Mouse (Mus musculus) MEL (cell line): ENCODE results near the gene Ugt1a1.

Source experiments
- CTCF ChIP-seq, 3 experiments: IDR thresholded peaks in 2 of 3; conservative IDR thresholded peaks in 1 of 3; 2 replicates each; pipeline ENCODE4 v1.5.1; 2011 to 2012; ENCODE audit warnings: low read length in 3 of 3, low read depth in 2 of 3, mild to moderate bottlenecking in 2 of 3, improper control_type of control experiment in 1 of 3, inconsistent platforms in 1 of 3, mixed read lengths in 1 of 3, moderate library complexity in 1 of 3; ENCODE audit not compliant: control insufficient read depth in 1 of 3, insufficient read depth in 1 of 3, poor library complexity in 1 of 3, severe bottlenecking in 1 of 3
- GATA1 ChIP-seq: IDR thresholded peaks from 2 replicates; pipeline ENCODE4 v1.6.1; 2011; ENCODE audit warnings: low read depth, low read length, improper control_type of control experiment
- MXI1 ChIP-seq: IDR thresholded peaks from 2 replicates; pipeline ENCODE4 v1.6.1; 2011; ENCODE audit warnings: mild to moderate bottlenecking, low read depth, low read length, improper control_type of control experiment
- POLR2A ChIP-seq, 2 experiments: IDR thresholded peaks; 2 replicates each; pipeline ENCODE4 v1.6.1; 2011 to 2012; ENCODE audit warnings: low read length in 2 of 2, mild to moderate bottlenecking in 2 of 2, control low read depth in 1 of 2, improper control_type of control experiment in 1 of 2, low read depth in 1 of 2, moderate library complexity in 1 of 2; ENCODE audit not compliant: control insufficient read depth in 1 of 2, insufficient read depth in 1 of 2, poor library complexity in 1 of 2
- RAD21 ChIP-seq: IDR thresholded peaks from 2 replicates; pipeline ENCODE4 v1.6.1; 2011; ENCODE audit warnings: mild to moderate bottlenecking, low read depth, low read length, improper control_type of control experiment
- TAL1 ChIP-seq: IDR thresholded peaks from 2 replicates; pipeline ENCODE4 v1.6.1; 2012; ENCODE audit warnings: mild to moderate bottlenecking, inconsistent platforms, low read length, moderate library complexity, mixed read lengths
- UBTF ChIP-seq: IDR thresholded peaks from 2 replicates; pipeline ENCODE4 v1.6.1; 2012; ENCODE audit warnings: low read depth, mild to moderate bottlenecking, inconsistent platforms, low read length, improper control_type of control experiment, moderate library complexity, borderline replicate concordance; ENCODE audit not compliant: insufficient read depth

DNA sequence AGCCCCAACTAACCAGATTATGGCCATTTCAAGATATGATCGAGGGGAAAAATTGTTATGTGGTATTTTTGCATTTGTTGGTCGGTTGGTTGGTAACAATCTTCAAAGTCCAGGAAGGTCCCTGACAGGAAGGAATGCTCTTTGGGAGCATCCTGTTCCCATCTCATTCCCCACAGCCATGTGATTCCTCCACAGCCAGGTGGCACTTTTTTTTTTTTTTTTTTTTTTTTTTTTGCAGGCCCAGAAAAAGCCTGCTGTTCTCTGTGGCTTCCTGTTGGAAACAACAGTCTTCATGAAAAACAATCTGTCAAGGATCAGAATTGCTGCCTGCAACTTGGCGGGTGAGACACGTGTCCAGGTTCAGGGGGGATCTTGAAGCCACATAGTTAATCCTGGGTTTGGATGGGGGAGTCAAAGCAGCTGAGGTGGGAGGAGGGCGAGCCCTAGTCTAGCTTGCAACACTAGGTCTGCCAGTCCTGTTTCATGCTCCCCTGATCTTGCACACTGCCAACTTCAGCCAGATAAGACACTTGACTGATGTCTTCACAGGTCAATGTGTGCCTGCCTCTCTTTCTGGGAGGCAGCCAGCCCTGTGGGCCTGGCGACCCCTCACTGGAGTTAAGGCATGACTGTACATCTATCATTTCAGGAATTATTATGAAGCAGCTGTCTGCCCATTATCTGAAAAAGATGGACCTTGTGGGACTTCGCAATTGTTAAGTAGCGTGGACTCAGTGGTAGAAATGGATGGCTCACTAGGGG lies 47.3 kb downstream of the Ugt1a1 start:
- TF ChIP-seq CTCF (IDR thresholded peaks at IDR 0.05 in 2 of 3, conservative IDR thresholded peaks at IDR 0.05 in 1 of 3; ENCODE audit: control insufficient read depth in 1 of 3, insufficient read depth in 1 of 3, low read depth in 2 of 3, low read length in 3 of 3, poor library complexity in 1 of 3, severe bottlenecking in 1 of 3) (no peak), UBTF (no peak), GATA1 (no peak), POLR2A (IDR thresholded peaks at IDR 0.05; ENCODE audit: control insufficient read depth in 1 of 2, insufficient read depth in 1 of 2, low read depth in 1 of 2, low read length in 2 of 2, poor library complexity in 1 of 2) (0 out of 4 replicates have a peak, but pooled peaks of 1 of the 2 experiments have one; percentile 17), RAD21 (no peak), TAL1 (no peak), MXI1 (no peak)
